Mouse (Mus musculus) cerebellum, adult 9-10 months (tissue): ENCODE data around the gene Tgfbr1.

Experiments
- DNase-seq: peaks from one replicate; pipeline ENCODE4 v3.0.0; 2022

Gene Tgfbr1

DNA sequence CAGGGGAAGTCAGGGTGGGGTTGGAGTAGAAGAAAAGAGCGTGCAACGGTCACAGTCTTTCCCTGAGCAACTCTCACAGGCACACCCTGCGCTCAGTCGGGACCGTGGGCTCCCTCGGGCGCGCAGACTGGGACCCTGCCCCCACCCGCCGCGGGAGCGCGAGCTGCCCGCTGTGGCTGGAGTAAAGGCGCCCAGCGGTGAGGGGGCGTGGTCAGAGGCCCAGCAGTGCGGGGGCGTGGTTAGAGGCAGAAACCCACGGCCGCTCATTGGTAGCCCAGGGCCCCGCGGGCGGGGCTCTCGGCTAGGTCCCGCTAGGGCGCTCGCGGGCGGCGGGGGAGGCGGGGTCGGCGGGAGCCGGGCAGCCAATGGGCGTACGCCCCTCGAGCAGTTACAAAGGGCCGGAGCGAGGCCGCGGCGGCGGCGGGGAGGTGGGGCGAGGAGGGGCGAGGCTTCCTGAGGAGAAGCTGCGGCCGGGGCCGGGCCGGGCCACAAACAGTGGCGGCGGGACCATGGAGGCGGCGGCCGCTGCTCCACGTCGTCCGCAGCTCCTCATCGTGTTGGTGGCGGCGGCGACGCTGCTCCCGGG lies at the start of gene Tgfbr1:
Gene Tgfbr1 (plus strand): TSS at position 420 of the 586 bp plus-strand sequence.
- peak; percentile 80 for DNase-seq

DNA sequence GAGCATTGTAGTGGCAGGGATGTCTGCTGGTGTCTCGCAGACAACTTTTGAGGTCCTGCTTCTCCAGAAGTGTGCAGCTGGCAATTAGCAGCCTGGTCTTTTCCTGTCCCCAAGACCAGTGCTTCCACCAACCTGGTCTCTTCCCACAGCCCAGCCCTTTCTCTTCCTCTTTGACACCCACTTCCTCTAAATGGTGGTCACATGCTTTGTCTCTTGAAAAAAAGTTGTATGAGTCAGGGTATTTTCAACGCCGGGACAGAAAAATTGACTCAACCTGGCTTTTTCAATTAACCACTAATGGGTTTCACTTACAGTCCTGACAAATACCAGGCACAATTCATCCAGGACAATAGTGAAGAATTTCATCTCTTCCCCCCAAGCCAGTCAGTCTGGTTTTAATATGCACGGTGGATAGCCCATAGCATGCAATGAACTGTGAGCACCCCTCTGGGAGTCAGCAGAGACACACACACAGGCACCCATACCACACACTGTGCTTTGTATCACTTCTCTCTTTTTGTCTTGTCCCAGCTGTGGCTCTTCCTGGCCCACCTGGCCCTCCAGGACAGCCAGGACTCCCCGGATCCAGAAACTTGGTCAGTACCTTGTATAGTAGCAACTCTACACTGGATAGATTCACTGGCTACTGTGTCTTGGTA lies 49.6 kb upstream of the Tgfbr1 start:
- no peak for DNase-seq

DNA sequence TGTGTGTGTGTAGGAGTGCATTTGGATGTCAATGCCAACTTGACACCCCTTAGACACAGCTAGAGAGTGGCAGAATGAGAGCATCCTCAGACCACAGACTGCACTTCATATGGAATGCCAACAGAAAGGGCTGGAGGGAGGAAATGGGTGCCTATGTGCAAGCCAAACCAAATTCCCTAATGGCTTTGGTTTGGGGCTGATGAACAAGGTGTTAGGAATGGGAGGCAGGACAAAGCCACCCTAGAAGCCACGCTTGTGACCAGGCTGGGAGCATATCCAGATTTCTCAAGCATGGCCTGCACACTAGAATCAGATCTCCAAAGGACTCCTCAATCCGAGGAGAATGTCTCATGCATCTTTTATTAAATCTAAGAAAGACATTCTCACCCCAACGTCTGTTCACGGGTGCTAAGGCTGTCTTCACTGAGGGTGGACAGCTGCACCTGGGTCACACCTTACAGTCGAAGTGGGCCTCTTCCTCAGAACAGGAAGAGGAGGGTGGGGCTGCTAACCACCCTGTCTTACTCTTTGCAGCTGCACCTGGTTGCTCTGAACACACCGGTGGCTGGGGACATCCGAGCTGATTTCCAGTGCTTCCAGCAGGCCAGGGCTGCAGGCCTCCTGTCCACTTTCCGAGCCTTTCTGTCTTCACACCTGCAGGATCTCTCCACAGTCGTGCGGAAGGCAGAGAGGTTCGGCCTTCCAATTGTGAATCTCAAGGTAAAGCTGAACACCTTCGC lies 43.0 kb upstream of the Tgfbr1 start:
- no peak for DNase-seq

DNA sequence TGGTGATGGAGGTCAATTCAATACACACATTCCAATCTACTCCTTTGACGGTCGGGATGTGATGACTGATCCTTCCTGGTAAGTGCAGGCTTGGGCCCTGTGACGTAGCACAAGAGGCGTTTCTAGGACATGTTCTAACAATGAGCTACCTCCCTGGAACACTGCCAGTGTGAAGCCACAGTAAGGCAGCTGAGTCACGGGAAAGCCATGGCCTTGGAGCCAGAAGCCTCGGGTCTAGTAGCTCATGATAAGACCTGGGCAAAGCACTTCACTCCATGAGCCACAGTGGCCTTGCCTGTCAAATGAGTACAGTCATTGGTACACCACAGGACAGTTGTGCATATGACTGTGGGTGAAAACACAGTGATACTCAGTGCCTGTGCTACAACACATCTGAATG lies 42.2 kb upstream of the Tgfbr1 start:
- no peak for DNase-seq

DNA sequence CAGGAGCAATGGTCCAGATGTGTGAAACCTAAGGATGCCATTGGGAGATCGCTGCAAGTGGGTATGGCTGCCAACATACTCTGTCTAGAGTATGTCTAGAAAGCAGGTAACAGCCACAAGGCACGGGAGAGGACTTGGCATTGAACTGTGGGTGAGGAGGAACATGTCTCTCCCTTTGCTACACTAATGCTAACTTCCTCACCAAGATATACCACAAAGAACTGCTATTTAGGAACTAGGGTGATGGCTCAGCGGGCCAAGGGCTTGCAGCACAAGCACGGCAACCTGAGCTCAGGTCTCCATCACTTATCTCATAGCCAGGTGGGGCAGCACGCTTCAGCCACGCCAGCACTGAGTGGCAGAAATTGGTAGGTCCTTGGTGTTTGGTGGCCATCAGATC lies 41.6 kb upstream of the Tgfbr1 start:
- DNase-seq, result no peak

DNA sequence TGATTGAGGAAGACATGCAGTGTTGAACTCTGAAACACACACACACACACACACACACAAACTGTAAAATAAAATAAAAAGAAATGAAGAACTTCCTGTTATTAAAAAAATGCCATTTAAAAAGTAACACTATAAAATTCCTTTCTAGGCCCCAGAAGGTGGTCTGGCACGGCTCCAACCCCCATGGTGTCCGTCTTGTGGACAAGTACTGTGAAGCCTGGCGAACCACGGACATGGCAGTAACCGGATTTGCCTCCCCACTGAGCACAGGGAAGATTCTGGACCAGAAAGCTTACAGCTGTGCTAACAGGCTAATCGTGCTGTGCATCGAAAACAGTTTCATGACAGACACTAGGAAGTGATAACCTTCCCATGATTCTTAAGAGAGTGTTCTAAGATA lies 41.1 kb upstream of the Tgfbr1 start:
- no peak for DNase-seq

DNA sequence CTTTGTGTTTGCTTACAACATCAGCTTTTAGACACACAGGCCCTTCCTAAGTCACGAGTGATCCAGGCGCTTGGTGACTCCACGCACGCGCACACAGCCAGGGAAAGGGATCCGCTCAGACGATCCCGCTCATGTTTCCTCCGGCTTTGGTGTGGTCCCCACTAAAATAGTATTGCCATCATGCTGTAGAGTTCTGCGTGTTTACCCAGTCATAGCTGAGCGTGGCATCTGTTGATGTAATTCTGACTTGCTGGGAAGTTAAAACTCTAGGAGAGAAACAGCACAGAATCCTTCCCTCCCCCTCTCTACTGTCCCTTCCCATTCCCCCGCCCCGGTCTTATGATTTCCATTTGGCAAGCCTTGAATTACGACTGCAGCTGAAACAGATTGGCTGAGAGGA lies 40.3 kb upstream of the Tgfbr1 start:
- no peak for DNase-seq

DNA sequence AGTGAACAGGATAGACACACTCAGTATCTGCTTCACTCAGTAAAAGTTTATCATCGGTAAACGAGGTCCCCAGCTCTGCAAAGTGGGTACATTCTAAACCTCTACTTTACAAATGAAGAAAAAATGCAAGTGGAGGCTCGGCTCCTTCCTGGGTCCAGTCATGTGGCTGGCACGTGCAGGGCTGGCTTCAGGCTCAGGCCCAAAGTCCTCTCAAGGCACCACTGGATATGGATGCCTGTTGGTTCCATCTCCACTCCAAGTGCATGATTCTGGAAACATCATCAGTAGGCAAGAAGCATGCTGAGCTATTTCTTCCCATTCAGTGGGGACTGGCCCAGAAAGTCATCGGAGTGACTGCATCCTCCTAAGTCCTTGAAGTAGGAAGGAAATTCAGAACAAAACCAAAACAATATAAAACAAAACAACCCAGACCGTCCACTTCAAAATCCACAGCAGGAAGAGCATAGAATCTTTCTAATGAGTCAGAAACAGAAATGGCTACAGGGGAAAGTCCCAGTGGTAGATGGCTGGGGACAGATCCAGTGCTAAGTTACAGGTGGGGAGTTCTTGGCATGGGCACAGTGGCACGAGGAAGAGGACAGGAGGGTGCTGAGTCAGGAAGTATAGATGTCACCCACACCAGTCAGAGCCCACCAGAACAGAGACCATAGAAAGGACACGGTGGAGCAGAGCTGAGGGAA lies 39.2 kb upstream of the Tgfbr1 start:
- no peak for DNase-seq

DNA sequence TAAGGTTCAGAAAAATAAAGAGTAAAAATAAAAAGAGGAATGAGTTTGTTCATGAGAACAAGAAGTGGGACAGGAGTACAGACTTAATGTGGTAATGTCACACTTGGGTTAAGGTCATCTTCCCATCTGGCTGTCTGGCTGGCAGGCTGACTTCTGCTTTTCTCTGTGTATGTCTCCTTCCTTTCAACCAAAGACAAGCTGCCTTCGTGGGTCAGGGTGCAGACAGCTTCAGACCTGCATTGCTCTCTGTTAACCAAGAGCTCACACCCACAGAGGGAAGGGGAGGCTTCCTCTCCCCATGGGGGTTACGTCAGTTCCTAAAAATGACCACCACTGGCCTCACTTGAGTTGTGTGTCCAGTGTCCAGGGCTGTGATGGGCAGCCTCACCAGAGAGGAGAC lies 37.6 kb upstream of the Tgfbr1 start:
- no peak for DNase-seq

DNA sequence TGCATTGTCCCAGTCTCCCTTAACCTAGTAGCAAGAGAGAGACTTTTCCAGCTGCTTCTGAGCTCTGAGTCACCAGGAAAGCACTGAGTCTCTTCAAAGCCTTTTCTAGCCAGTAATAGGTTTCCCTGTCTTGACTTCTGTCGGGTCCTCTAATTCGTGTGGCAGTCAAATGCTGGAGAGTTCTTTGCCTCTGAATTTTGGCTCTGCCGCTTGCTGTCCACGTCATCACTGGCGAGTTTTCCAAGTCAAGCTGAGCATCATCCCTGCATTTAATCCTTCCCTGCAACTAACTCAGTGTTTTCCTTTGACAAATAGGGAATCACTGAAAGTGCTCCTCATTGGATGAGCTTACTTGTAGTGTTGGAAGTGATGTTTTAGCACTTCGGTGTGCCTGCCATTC lies 36.6 kb upstream of the Tgfbr1 start:
- no peak for DNase-seq

DNA sequence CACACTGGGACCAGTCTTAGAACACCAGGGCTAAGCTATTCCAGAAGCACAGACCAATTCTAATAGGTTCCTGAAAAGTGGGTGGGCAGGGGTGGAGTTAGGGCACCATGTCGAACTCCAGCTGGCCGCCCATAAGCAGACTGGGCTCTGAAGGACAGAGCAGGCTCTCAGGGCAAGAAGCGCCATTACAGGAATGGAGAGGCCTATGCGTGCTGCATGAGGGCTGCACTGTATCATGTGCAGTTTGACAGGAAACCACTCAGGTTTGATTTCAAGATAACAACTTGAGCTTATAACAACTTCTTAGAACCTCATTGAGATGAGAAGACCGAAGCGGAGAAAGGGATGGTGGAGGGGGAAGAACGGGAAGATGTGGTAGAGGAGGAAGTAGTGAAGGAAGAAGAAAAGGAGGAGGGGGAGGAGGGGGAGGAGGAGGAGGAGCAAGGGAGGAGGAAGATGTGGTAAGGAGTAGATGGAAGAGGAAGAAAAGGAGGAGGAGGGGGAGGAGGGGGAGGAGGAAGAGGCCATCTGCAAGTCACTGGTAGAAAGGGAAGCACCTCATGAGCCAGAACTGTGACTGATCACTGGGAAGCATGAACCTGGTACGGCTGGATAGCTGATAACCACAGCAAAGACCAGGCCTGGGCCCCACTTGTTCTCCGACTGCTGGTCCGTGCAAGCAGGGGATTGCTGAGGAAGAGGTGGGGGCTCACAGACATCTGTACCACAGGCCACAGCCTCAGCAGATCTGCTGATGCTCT lies 33.3 kb upstream of the Tgfbr1 start:
- DNase-seq, result no peak

DNA sequence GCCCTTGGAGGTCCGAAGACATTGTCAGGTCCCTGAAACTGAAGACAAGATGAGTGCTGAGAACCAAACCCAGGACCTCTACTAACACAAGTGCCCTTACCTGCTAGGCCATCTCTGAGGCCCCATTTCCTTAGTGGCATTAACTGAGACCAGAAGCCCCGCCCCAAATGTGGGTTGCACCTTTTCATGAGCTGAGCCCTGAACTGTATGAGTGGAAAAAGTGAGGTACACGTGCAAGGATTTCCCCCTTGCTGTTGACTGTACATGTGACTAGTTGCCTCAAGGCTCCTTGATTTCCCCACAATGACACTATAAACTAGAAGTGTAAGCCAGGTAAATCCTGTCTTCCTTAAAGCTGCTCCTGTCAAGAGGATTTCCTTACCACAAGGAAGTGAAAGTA lies 30.7 kb upstream of the Tgfbr1 start:
- DNase-seq, result no peak

DNA sequence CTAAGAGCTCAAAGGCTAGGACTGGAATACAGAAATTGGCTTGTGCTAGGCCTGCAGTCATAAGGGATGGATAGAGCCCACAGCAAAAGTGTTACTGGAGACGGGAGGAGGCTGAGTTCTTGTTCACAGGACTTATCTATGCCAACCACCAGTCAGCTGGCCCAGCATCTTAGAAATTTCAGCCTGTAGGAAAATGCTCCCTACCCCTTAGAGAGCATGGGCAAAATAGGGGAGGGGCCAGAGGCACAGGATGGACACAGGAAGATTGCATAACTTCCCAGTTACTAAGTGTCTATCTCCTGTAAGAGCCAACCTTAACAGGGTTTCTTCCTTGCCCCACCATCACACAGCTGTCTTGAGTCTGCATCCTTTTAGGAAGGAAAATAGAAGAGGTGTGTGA lies 28.8 kb upstream of the Tgfbr1 start:
- no peak for DNase-seq

DNA sequence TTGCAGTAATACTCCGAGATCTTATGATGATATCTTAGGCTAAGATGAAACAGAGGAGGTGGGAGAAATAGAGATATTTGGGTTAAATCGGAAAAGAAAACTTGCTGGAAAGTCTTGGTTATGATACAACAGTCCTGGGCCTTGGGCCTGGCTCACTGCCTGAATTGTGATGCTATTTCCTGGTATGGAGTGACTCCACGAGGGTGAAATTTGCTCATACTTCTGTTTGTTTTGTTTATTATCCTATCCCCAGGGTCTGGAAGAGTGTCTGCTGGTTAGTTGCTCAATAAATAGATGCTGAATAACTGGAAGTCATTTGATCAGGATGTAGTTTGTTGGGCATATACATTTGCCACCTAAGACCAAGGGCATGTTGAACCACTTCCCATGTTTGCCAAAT lies 25.2 kb upstream of the Tgfbr1 start:
- no peak for DNase-seq

DNA sequence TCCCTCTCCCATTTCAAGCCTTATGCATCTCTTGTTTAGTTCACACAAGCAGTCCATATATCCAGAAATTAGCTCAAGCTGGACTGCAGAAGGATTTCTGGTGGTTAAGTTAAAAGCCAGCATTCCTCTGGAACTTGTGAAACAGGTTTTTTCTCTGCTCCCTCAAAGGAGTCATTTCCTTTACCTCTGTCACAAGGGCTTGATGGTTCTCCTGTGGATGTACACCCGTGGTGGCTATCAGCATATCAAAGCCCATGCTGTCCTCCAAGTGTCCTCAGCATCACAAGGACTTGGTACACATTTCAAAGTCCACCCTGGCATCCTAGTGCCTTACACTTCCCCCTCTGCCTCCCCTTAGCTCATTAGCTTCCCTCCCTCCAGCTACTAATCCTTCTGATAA lies 23.7 kb upstream of the Tgfbr1 start:
- no peak for DNase-seq

DNA sequence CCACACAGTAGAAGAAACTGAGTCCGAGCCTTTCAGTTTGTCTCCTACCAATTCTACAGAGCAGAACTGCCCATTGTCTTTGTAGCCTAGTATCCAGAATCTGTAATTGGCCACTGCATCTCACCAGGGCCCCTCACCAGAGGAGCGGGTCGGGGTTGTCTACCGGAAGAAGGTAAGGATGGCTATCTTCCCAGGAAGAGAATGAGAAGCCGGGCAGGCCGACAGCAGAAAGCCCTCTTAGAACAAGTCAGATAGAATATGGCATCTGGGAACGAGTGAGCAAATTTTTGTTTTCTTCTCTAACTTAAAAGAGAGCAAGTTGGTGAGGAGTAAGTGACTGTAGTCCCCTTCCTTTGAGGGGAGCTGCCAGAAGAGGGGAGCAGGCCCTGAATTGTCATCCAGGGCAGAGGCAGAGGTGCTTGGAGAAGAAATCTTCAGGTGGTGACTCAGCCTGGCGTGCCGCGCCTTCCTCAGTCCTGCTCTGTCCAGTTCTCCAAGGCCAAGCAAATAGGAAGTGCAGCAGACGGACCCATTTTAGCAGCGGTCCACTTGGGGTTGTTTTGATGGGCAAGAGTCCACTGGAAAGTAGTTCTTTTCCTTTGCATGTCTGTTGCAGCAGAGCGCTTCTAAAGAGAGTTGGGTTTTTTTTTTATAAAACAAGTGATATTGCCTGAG lies 22.5 kb upstream of the Tgfbr1 start:
- no peak for DNase-seq

DNA sequence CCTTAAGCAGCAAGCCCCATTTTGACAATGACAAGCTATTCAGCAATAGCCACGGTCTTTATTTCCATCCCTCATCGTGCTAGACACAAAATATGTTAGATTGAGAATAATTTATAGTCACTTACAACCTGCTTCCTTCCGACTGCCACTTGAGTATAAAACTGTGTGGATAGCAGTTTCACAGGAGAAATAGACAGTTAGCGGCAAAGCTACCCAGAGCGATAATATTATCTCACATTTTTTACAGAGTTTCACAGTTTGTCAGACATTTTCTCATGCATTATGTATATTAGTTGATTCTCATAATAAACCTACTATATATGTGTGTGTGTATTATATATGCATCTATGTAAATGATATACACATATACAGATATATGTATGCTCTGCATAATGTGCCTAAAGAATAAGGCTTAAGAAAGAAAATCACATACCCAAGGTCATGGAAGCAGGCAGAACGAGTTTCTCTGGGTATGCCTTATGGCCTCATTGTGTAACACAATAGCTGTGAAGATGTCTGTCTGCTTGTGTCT lies 20.1 kb upstream of the Tgfbr1 start:
- DNase-seq, result no peak

DNA sequence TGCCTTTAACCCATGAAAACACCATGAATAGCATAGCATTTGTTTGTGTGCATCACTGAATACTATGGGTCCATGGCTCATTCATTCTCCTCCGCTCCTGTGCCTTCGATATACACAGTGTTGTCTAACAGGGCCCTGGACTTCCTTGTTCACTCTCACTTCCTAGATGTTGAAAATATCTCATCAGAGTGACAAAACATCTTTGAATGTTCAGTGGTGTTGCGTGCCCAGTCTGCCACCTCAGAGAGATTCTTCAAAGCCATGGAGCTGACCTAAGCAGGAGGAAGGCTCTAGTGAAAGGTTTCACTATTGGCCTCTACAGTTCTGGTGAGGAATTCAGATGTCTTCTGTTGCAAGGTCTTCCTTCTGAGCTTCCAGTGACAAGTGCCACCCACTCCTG lies 19.5 kb upstream of the Tgfbr1 start:
- DNase-seq, result no peak

DNA sequence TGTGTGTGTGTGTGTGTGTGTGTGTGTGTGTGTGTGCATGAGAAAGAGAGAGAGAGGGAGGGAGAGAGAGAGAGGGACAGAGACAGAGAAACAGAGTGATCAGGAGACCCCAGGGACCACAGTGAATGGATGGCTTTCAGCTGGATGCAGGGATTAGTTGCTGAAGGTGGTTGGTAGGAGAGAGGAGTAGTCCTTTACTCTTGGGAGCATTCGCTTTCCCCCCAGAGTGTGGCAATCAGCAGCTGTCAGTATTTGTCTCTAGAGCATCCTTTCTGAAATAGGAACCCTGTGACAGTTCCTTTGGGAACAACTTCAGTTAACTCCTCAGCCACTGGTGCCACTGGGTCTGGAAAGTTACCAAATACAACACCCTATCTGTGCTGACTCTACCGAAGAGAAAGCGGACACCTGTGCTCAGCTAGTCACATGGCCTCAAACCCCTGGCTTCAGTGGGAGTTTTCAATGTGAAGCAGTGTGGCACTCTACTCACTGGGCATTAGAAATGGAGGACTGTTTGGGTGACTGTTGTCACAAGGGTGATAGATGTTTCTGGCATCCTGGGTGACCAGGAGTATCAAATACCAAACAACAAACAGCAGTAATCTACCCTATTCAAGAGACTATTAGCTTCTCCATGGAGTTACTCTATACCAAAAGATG lies 16.0 kb upstream of the Tgfbr1 start:
- no peak for DNase-seq

DNA sequence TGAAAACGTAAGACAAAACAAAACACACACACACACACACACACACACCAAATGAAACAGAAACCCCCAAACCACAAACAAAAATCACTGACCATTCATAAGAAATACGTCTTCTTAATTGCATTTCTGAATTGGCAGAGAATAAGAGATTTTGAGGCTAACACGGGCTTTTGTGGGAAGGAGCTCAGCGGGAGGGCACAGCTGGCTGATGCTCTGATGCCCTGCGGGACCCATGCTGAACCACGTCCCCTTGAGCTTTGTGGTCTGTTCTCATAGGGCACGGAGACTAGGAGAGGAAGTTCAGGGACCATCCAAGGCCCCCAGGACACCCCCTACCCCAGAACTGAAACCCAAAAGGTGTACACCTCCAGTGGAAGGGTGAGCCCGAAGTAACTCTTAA lies 10.4 kb upstream of the Tgfbr1 start:
- no peak for DNase-seq

DNA sequence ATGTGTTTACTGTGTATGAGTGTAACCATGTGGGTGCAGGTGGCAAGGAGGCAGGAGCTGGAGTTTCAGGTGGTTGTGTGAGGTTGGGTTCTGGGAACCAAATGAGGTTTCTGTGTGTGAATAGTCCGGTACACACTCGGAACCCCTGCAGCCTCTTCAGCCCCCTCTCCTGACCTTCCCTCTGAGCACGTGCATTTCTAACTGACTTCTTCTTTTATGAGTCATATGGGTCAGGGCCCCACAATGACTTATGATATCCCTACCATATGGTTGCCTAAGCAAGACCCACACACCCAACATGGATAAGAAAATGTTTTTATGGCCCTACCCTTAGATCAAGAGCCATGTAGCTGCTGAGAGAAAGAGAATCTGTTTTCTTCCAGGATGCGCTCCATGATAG lies 6.0 kb upstream of the Tgfbr1 start:
- DNase-seq, result no peak

DNA sequence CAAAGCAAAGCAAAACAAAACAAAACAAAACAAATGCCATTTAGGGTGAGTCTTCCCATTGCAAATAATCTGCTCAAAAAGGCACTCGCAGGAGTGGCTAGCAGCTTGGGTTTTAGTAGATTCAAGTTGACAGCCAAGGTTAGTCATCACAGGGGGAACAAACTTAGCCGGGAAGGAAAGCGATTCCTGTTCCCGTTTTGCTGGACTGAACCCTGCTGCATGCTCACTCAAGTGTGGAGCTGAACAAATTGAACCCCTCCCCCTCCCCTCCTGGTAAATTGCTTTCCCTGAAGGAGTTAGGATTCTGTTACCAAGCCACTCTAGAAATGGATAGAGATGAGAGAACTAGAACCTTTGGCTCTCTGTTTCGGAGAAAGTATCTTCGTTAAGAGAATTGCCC lies 3.3 kb upstream of the Tgfbr1 start:
- DNase-seq, result no peak
